Mouse (Mus musculus) cerebellum, adult 11 months (tissue): Measurements from ENCODE around the gene Lingo2.
"Not testable (repeated sequence)": the region's sequence is repeated elsewhere in the genome, so short reads cannot be mapped to it uniquely, and the experiment has no call there.

Experiments used
- DNase-seq: peaks from one replicate; pipeline ENCODE4 v3.0.0; 2022

Gene Lingo2

DNA sequence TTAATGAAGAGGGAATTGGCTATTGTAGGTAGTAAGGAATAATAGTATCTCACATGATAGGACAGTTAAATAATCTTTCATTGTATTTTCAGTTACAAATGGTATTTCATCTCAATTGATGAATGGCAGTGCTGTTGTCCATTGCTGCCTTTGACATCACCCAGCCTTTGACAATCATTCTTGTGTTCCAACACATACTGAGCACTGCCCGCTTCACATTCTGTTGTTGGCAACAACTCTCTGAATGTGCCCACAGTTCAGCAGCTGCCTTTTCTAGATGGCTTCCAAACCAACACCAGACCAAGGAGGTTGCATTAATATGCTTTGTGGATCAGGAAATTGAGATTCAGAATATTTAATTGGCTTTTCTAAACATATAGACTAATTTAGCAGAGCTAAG is 1130.8 kb downstream of the Lingo2 start:
- DNase-seq = no peak

DNA sequence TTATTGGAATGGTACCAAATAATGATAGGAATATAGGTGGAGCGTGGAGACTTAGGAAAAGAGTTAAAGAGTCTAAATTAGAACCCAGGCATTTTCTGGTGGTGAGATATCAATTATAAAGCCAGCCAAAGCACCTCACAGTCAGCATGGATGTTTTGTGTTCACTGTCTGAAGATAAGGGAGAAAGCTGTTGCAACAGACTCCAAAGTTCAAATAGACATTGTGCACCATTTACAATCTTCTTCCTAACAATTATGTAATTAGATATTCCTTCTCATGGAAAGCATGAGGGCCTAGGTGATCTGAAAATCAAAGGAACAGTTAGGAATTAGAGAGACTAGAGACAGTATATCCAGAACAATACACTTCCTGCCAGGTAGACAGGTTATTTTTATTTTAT is 1136.8 kb downstream of the Lingo2 start:
- no peak for DNase-seq

DNA sequence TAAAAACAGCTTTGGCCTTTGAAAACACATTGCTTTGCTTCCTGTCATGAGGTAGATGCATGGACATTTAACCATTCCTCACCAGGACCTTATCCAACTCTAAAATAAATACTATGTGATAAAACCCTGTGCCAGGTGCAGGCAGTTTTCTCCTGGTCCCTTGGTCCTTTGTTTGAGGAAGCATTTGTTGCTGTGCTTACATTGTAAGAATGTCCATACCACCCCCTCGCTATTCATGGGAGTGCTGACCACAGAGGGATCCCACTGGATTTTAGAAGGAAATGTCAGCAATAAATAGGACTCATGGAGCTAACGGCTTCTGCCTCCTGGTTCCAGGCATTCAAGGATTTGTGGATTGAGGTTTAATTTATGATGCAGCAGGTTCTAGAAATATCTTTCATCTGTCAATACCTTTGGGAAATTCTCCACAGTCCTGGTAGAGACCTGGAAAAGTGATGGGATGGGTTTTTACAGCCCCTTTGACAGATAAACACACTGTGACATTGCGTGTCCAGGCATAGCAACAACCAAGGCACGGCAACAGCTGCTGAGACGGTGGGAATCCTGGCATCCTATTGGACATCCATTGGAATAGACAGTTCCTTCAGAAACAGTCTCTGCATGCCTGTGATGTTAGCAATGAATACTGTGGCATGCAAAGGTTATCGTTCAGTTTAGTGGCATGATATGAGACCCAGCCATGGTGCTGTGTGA is 1143.9 kb downstream of the Lingo2 start:
- DNase-seq = no peak

DNA sequence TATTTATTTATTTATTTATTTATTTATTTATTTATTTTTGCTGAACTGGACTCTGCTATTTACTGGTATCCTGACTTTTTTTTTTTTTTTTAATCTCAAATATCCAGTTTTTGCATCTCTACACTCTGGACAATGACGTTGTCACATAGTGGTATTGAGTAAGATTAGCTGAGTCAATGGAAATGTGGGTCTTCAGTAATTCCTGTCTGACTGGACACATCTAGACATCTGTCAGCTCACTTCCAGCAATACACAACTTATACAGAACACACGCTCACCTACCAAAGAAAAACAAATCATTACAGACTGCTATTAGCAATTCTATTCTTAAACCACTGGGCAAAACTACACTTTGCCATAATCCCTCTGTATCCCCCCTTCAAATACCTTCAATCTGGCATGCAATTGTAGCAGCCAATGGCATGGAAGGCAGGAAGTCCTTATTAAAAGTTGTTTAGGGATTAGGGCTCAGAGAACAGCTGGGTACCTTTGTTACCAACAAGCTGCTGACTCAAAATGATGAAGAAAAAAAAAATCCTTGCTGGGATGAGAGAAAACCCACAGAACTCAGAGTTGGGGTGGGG is 1144.6 kb downstream of the Lingo2 start:
- no peak for DNase-seq

DNA sequence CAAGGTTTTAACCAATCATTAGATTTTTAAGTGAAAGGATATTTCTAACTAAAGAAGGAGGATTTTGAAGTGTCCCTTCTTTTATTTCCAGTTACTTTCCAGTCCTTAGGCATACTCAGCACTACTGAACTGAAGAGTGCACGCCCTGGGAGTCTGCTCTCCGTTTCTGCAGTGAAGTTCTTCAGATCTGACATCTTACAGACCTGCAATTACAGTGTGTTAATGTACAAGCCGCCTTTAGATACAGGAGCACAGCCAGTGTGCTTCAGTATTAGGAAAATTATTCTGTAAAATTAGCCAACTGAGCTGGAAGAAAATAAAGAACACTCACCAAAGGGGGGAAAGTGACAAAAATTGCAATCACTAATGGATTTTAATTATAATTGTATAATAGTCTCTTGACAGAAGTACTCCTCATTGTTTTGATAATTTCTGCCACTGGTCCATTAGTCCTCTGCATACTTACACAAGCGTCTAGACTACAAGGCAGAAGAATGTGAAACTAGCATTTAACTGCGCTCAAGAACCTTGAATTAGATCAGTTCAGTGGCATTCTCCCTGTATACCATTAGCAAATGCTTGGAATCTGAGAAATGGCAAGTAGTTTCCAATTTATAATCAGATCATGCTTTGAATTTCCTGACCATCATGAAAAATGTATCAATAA is 1167.2 kb downstream of the Lingo2 start:
- DNase-seq = no peak

DNA sequence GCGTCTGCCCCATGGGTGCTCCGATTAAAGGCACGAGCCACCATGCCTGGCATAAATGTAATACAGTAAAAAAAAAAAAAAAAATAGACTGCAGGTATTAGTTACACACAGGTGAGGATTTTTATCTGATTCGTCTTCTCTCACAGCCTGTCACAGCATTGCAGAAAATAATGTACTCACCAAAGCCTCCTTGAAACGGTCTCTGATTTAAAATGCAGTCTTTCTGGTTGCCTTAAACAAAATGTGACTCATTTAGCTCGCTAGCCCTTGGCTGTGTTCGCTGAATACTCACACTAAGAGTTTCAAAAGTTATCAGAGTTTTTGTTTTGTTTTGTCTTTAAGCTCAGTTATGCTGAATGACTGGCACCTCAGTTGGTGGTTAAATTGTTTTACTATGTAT is 1180.7 kb downstream of the Lingo2 start:
- no peak for DNase-seq

DNA sequence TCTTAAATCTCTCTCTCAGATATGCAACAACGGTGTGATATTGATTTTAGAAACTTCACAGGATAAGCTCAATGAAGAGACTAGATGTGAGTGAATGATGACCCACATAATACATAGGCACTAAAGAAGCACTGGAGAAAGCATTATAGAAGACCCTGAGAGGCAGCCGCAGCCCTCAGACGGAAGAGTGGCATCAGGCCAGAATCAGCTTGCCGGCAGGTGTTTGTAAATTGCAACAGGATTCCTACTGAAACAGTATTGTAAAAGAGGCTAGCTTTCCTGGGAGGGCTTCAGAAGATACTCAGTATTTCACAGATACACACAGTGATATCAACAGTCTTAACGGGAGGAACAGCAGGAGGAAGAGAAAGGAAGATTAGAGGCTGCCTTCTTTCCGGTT is 1184.6 kb downstream of the Lingo2 start:
- DNase-seq = no peak

DNA sequence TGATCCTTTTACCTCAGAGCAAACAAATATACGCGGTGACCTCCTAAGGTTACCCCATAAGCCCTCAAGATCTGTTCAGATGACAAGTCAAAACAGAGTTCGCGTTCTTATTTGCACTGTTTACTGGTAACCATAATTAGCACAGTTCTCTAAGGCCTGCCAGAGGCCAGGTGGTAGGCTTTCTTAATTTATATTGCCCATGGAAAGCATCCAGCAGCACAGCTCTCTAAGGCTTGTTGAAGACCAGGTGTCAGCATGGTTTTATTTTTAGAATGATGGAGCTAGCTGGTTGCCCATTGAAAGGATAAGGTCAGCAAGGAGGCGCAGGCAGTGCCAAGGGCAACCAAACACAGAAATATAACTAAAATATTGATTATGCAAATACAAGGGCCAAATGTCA is 1190.4 kb downstream of the Lingo2 start:
- no peak for DNase-seq

DNA sequence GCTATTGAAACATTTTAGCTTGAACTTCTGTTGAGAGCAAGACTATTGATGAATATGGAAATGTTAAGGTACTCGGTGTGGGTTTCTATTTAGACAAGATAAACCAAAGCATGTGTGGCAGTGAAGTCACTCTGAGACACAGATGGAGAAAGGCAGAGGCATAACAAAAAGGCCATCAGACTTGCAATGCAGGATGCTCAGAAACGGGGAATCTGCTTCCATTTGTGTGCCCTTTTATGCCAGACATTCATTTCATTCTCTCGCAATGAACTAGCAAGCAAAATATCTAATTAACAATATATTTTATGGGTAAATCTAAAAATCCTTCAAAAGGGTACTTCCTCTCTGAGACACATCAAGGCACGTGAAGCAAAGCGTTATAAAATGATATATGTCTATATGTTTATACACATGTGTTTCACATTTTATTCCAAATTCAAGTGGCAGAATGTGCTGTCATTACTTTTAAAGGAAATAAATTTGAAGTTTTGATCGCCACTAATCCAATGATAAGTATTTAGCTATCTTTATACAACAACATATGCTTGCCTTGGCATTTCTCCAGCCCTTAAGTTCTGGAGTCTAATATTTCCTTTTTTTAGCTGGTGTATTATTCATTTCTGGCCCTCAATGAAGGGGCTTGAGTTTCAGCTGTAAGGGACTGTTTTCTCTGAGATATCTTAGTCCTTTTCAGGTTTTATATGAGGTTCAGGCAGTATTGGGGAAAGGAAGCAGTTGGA is 1199.3 kb downstream of the Lingo2 start:
- DNase-seq = no peak

DNA sequence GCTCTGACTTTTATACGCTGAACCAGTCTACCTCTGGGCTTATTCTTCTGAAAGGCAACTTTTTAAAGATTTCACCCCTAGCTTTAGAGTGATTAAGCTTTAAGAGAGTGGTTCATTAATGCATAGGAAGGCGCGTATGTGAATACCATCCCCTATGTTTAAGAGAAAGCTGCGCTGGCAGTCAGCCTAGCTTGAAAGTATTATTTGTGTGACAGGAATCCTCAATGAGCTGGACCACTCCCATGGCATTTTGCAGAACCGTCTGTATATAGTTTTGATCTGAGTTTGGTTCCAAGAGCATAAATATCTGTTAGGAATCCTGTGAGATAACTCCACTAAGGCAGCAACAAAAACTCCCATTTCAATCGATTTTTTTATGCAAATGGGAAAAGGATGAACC is 1204.9 kb downstream of the Lingo2 start:
- DNase-seq = no peak

DNA sequence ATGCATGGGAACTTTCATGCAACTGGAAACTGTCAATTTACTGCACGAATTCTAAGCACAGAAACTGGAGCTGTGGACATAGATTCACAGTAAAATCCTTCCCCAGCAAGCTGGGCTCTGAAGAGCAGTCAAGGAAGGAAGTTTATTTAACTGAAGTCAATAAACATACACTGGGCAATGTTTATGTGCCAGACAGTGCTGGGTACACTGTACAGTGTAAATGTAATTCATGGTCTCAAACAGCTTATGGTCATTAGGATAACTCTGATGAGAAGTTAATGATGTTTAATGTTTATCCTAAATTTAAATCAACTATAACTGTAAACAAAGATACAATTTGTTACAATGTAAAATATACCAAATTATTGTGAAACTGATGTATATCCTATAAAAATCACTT is 1226.8 kb downstream of the Lingo2 start:
- DNase-seq = no peak

DNA sequence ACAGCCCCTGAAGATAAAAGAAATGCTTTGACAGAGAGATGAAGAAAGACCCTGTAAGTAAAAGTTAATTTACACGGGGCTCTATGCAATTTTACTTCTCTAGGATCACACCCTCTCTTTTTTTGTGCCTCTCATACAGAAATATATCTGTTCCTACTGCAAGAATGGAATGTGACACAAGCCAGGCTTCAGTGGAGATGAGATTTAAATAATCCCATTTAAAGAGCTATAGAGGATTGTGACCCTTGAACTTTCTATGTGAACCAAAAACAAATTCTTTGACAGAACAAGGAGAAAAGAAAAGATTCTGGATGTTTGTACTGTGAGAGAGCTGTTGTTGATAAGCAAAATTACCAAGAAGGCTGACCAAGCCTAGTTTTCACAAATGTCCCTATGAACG is 1247.4 kb downstream of the Lingo2 start:
- DNase-seq = no peak

DNA sequence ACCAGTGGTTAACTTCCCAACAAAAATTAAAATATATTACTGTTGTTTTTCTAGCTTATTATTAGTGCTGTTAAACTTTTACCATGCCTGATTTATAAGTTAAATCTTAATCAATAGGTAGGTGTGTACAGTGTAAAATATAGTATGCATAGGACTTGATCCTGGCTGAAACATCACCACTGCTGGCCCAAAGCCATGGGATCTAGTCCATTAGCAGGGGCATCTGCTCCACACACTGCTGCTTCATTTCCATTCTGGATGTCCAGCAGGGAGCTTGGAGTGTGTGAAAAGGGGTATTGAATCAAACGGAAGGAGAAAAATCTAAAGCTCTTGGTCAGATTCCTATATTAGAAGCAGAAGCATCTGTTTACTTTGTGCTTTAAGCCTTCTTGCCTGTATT is 1248.9 kb downstream of the Lingo2 start:
- DNase-seq = no peak

DNA sequence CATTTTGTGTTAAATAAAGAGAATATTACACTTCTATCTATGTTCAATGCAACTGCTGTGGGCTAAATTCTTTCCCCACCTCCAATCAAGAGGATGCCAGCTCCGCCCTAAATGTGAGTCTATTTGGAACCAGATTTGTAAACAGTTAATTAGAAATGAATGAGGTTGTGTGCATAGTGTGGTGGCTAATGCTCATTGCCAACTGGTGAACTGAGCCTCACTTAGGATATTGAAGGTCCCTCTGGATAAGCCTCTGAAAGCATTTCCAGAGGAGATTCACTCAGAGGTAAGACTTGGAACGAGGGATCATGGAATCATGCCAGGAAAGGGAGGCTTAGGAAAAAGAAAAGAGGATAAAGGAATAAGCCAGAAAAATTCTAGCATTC is 1256.4 kb downstream of the Lingo2 start:
- no peak for DNase-seq

DNA sequence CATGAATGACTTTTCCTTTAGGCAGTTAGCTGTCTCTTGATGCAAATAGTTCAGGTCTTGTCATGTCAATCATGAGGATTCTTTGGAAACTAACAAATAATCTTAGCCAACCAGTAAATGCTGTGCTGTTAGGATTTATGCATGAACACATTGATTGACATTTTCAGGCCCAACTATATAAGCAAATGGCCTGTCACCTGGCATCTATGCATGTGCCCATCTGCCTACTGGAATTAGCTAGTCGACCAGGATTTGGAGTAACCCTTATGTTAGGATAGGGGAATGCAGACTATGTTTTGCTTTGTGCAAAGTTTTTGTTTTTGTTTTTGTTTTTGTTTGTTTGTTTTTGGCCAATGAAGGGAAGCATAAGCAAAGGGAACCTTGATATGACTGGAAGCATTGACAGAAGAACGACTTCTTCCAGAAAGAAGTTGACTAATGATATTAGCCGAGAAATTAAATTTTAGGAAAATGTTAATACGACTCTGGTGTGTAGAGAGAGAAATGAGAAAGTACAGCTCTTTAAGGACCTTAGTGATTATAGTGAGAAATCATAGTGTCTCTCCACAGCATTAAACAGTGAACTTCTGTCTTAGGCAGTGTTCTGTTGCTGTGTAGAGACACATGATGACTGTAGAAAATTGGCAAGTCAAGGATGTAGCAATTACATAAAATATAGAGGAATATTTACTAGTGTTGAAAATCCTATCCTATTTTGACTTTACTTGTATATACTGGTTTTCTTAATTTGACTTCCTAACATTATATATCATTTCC is 1257.0 kb downstream of the Lingo2 start:
- no peak for DNase-seq

DNA sequence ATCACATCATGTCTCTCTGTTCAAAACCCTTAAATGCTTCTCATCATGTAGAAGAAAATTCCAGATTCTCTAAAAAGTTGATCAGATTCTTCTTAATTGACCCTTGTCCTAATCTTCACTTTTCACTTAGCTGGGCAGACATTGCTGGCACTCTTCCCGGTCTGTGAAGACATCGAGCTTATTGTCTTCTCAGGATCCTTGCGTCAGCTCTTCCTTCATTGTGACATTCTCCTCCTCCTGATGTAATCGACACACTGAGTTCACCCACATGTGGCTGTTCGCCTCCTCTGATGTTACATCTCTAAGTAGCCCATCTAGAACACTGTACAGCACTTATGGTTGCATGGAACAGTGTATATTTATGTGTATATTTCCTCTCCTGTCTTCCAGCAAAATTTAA is 1261.0 kb downstream of the Lingo2 start:
- DNase-seq = no peak

DNA sequence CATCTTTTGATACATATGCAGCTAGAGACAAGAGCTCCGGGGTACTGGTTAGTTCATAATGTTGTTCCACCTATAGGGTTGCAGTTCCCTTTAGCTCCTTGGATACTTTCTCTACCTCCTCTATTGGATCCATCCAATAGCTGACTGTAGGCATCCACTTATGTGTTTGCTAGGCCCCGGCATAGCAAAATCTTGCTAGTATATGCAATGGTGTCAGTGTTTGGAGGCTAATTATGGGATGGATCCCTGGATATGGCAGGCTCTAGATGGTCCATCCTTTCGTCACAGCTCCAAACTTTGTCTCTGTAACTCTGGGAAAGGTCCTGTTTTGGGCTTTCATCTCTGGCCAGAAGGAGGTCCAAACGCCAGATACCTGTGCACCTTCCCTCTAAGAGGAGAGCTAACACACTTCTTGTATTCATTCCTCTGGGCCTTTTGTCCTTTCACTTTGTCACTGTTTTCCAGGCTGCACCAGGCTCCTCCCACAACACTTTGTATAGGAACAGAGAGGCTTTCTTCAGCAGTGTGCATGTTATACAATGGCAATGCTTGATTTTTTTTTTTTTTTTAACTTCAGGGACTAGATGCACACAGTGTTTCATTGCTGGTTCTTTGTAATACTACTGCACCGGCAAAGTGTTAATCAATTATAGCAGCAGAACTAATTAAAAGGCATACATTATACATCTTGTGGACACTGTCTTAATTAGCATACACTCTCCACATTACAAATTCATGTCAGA is 1262.9 kb downstream of the Lingo2 start:
- not testable (repeated sequence) for DNase-seq
